Mouse (Mus musculus): Measurements from ENCODE around the gene Fam135a.

DNA sequence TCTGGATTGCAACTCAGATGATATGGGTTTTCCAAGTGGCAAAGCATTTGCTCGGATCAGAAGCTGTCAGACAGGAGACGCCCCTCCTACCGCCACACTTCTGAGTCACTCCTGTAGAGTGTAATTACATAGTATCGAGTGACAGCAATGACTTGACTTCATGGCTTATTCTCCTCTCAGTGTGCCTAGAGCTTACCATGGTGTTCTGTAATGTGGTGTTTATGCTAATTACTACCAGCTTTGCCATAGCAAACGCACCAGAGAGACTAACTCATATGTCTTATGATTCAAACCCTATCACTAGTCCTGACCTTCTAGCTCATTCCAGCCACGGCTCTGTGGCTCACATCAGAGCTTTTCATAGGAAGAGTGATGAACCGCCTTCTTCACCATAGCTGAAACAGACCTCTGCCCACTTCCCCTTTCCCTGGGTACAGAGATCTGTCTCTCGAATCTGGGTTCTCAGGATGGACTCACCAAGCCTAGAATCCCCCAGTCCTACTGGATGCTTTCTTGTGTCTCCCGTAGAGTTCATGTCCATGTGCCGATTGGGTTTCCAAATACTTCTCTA is 2.5 kb upstream of the Fam135a start:
- TF ChIP-seq CTCF (IDR thresholded peaks at IDR 0.05; ENCODE audit: extremely low read depth, insufficient read depth, insufficient read length, insufficient replicate concordance) (no peak), POLR2A (IDR thresholded peaks at IDR 0.05; ENCODE audit: low read depth, low read length) (no peak)

Measured in spleen, adult 2 months (tissue).